Mouse (Mus musculus) adrenal gland, postnatal 0 days (tissue): Measurements from ENCODE around the gene Gm8879. TPM values are rescaled to one million over a fixed set of nuclear protein-coding genes. Genes with fewer than 3 reads are reported as not detected.

ENCODE experiments used
- polyA plus RNA-seq: library from polyadenylated mRNA; unstranded; fragments of >200 nt; fragmentation: Nextera tagmentation; extraction: Ambion mirVana; gene quantifications from 2 replicates; pipeline ENCODE4 v1.2.1, GENCODE M21; 2015

The Gm8879 gene
- polyA plus RNA-seq, result not detected in 2 replicates

GRCm38 (mm10) chr5:11127334-11127733, at the start of gene Gm8879:
Gene Gm8879, plus strand, starts transcription at chr5:11127634.

Other genes starting within 250 kb of the Gm8879 start
- gene Gm8871, start 179.8 kb upstream of the Gm8879 start, polyA plus RNA-seq, result not detected in 2 replicates
- gene Gm8857, start 179.8 kb upstream of the Gm8879 start, polyA plus RNA-seq, result not detected in 2 replicates
- gene Gm5861, start 55.4 kb downstream of the Gm8879 start, polyA plus RNA-seq, result not detected in 2 replicates
- gene Gm8890, start 128.4 kb downstream of the Gm8879 start, polyA plus RNA-seq, result not detected in 2 replicates
- gene Speer1, start 213.9 kb downstream of the Gm8879 start, polyA plus RNA-seq, result not detected in 2 replicates